Mouse (Mus musculus) urinary bladder, postnatal 25 days (tissue): ENCODE results near the gene Cyp3a57.
"Not testable (repeated sequence)": the region's sequence is repeated elsewhere in the genome, so short reads cannot be mapped to it uniquely, and the experiment has no call there.

Source experiments
- DNase-seq: peaks from one replicate; pipeline ENCODE4 v3.0.0; 2022; ENCODE audit warnings: low spot score

Cyp3a57 gene

GRCm38 (mm10) chr5:145344941-145345340 lies at the start of gene Cyp3a57:
Cyp3a57 (plus strand) TSS chr5:145345279.
- no peak for DNase-seq

GRCm38 (mm10) chr5:145300469-145300868 lies 44.6 kb upstream of the Cyp3a57 start:
- no peak for DNase-seq

- DNase-seq, result not testable (repeated sequence)
Observed at GRCm38 (mm10) chr5:145301796-145302195, 43.3 kb upstream of the Cyp3a57 start.

- DNase-seq, result no peak
Observed at GRCm38 (mm10) chr5:145302424-145302823, 42.7 kb upstream of the Cyp3a57 start.

GRCm38 (mm10) chr5:145306953-145307352 lies 38.1 kb upstream of the Cyp3a57 start:
- DNase-seq, result not testable (repeated sequence)

GRCm38 (mm10) chr5:145307811-145308210 lies 37.3 kb upstream of the Cyp3a57 start:
- DNase-seq, result not testable (repeated sequence)

- no peak for DNase-seq
Observed at GRCm38 (mm10) chr5:145313845-145314244, 31.2 kb upstream of the Cyp3a57 start.

- DNase-seq, result no peak
Observed at GRCm38 (mm10) chr5:145317141-145317540, 27.9 kb upstream of the Cyp3a57 start.

GRCm38 (mm10) chr5:145338756-145339155 lies 6.3 kb upstream of the Cyp3a57 start:
- DNase-seq, result not testable (repeated sequence)

- DNase-seq, result no peak
Observed at GRCm38 (mm10) chr5:145349697-145350096, 4.6 kb downstream of the Cyp3a57 start.

GRCm38 (mm10) chr5:145353081-145353480 lies 8.0 kb downstream of the Cyp3a57 start:
- DNase-seq, result no peak

- DNase-seq, result not testable (repeated sequence)
Observed at GRCm38 (mm10) chr5:145415416-145415815, 70.3 kb downstream of the Cyp3a57 start.

- no peak for DNase-seq
Observed at GRCm38 (mm10) chr5:145422287-145422686, 77.2 kb downstream of the Cyp3a57 start.

GRCm38 (mm10) chr5:145431004-145431403 lies 85.9 kb downstream of the Cyp3a57 start:
- no peak for DNase-seq

GRCm38 (mm10) chr5:145433688-145434087 lies 88.6 kb downstream of the Cyp3a57 start:
- no peak for DNase-seq
